Mouse (Mus musculus) midbrain, embryonic 15.5 days (tissue): Measurements from ENCODE around the gene Mrpl20. TPM values are rescaled to one million over a fixed set of nuclear protein-coding genes. Genes with fewer than 3 reads are reported as not detected.

Experiments used
- ATAC-seq: fragments of 200-750 bp; cut with Nextera tagmentation; replicated peaks from 2 replicates; pipeline ENCODE4 v1.8.0; 2017; ENCODE audit warnings: moderate TSS enrichment
- H3K27ac ChIP-seq: fragments of 300-500 bp; sonication (generic); 2 replicates; pipeline ENCODE4 v1.5.1; 2015; ENCODE audit warnings: mild to moderate bottlenecking, inconsistent platforms
- H3K27me3 ChIP-seq: fragments of 300-500 bp; sonication (generic); replicated peaks from 2 replicates; pipeline ENCODE4 v1.6.1; 2015; ENCODE audit warnings: inconsistent platforms
- H3K36me3 ChIP-seq: fragments of 300-500 bp; sonication (generic); replicated peaks from 2 replicates; pipeline ENCODE4 v1.6.1; 2015; ENCODE audit warnings: inconsistent platforms
- H3K4me1 ChIP-seq: fragments of 300-500 bp; sonication (generic); 2 replicates; pipeline ENCODE4 v1.6.1; 2015; ENCODE audit warnings: inconsistent platforms
- H3K4me2 ChIP-seq: fragments of 300-500 bp; sonication (generic); 2 replicates; pipeline ENCODE4 v1.6.1; 2015; ENCODE audit warnings: inconsistent platforms, mild to moderate bottlenecking, moderate library complexity
- H3K4me3 ChIP-seq: fragments of 300-500 bp; sonication (generic); 2 replicates; pipeline ENCODE4 v1.5.1; 2015; ENCODE audit warnings: mild to moderate bottlenecking, inconsistent platforms
- H3K9ac ChIP-seq: fragments of 300-500 bp; sonication (generic); 2 replicates; pipeline ENCODE4 v1.6.1; 2015; ENCODE audit warnings: mild to moderate bottlenecking, inconsistent platforms
- H3K9me3 ChIP-seq: fragments of 300-500 bp; sonication (generic); 2 replicates; pipeline ENCODE4 v1.6.1; 2016; ENCODE audit warnings: inconsistent platforms
- WGBS: fragments of 180-500 bp; shearing (Covaris S2); methylation state at CpG from one replicate; pipeline ENCODE4 v1.1.7; 2015; ENCODE audit warnings: mixed read lengths; 5-methylcytosine and 5-hydroxymethylcytosine counted together
- microRNA-seq: library from miRNA; unstranded; fragments of <30 nt; microRNA quantifications from one replicate; pipeline ENCODE4, GENCODE M21; 2016
- polyA plus RNA-seq: library from polyadenylated mRNA; unstranded; fragments of >200 nt; fragmentation: Nextera tagmentation; extraction: Ambion mirVana; gene quantifications from 2 replicates; pipeline ENCODE4 v1.2.1, GENCODE M21; 2015

Mrpl20 gene
- polyA plus RNA-seq, 1 experiment from 2014 or later: 242 TPM

- Histone ChIP-seq H3K9ac (no peak overlapping the region), H3K36me3 (peaks cover 9% of the 10 kb centered on the region; the same call in 1 of the 2 replicates), H3K4me3 (no peak overlapping the region), H3K27me3 (no peaks in the 10 kb centered on the region), H3K9me3 (no peaks in the 10 kb centered on the region), H3K27ac (no peak overlapping the region), H3K4me1 (peaks cover 54% of the 10 kb centered on the region), H3K4me2 (no peak overlapping the region)
- no peak for ATAC-seq
- 95% methylated on average over 3 of the region's 3 CpGs for WGBS
Observed at GRCm38 (mm10) chr4:155849792-155850451, 47.2 kb downstream of the Mrpl20 start.

GRCm38 (mm10) chr4:155851368-155851767 is 48.7 kb downstream of the Mrpl20 start:
- Histone ChIP-seq H3K27me3 (no peaks in the 10 kb centered on the region), H3K4me2 (no peak overlapping the region), H3K4me1 (peaks cover 47% of the 10 kb centered on the region), H3K9me3 (no peaks in the 10 kb centered on the region), H3K36me3 (peaks cover 23% of the 10 kb centered on the region), H3K9ac (no peak overlapping the region), H3K27ac (no peak overlapping the region), H3K4me3 (no peak overlapping the region)
- 95% methylated on average over 3 of the region's 3 CpGs for WGBS
- ATAC-seq: no peak

GRCm38 (mm10) chr4:155851951-155852411 is 49.3 kb downstream of the Mrpl20 start:
- Histone ChIP-seq H3K36me3 (peaks cover 29% of the 10 kb centered on the region), H3K9ac (no peak overlapping the region), H3K4me1 (peaks cover 41% of the 10 kb centered on the region), H3K4me2 (no peak overlapping the region), H3K4me3 (no peak overlapping the region), H3K9me3 (no peaks in the 10 kb centered on the region), H3K27me3 (no peaks in the 10 kb centered on the region), H3K27ac (no peak overlapping the region)
- 70% methylated on average over 2 of the region's 2 CpGs for WGBS
- ATAC-seq: no peak

- no peak overlapping the region for H3K27ac ChIP-seq
- H3K9me3 ChIP-seq: no peaks in the 10 kb centered on the region
- 88% methylated on average over 9 of the region's 9 CpGs for WGBS
- H3K36me3 ChIP-seq: peaks cover 38% of the 10 kb centered on the region
- no peak for ATAC-seq
- no peak overlapping the region for H3K9ac ChIP-seq
- H3K4me3 ChIP-seq: no peak overlapping the region
- H3K4me1 ChIP-seq: peaks cover 35% of the 10 kb centered on the region
- H3K27me3 ChIP-seq: no peaks in the 10 kb centered on the region
- H3K4me2 ChIP-seq: no peak overlapping the region
Observed at GRCm38 (mm10) chr4:155853421-155853820, 50.7 kb downstream of the Mrpl20 start.

GRCm38 (mm10) chr4:155854991-155855390 is 52.3 kb downstream of the Mrpl20 start:
- peaks cover 19% of the 10 kb centered on the region for H3K4me1 ChIP-seq
- no peaks in the 10 kb centered on the region for H3K9me3 ChIP-seq
- ATAC-seq: no peak
- H3K27ac ChIP-seq: no peak overlapping the region
- H3K36me3 ChIP-seq: peaks cover 41% of the 10 kb centered on the region
- 97% methylated on average over 12 of the region's 12 CpGs for WGBS
- H3K4me2 ChIP-seq: no peak overlapping the region
- H3K4me3 ChIP-seq: no peak overlapping the region
- H3K9ac ChIP-seq: no peak overlapping the region
- H3K27me3 ChIP-seq: no peaks in the 10 kb centered on the region

GRCm38 (mm10) chr4:155856071-155856470 is 53.4 kb downstream of the Mrpl20 start:
- peaks cover 8% of the 10 kb centered on the region; the same call in 1 of the 2 replicates for H3K4me1 ChIP-seq
- ATAC-seq: no peak
- no peak overlapping the region for H3K27ac ChIP-seq
- H3K9me3 ChIP-seq: no peaks in the 10 kb centered on the region
- WGBS: 93% methylated on average over 12 of the region's 12 CpGs
- H3K9ac ChIP-seq: no peak overlapping the region
- H3K36me3 ChIP-seq: peaks cover 41% of the 10 kb centered on the region
- no peak overlapping the region for H3K4me3 ChIP-seq
- H3K4me2 ChIP-seq: no peak overlapping the region
- no peaks in the 10 kb centered on the region for H3K27me3 ChIP-seq

- Histone ChIP-seq H3K4me1 (0 out of 2 replicates have a peak, but pooled peaks cover 2% of the 10 kb centered on the region), H3K4me2 (no peak overlapping the region), H3K4me3 (no peak overlapping the region), H3K9ac (no peak overlapping the region), H3K9me3 (no peaks in the 10 kb centered on the region), H3K27me3 (no peaks in the 10 kb centered on the region), H3K36me3 (peaks cover 41% of the 10 kb centered on the region), H3K27ac (no peak overlapping the region)
- no peak for ATAC-seq
- WGBS: 90% methylated on average over 3 of the region's 3 CpGs
Observed at GRCm38 (mm10) chr4:155856881-155857280, 54.2 kb downstream of the Mrpl20 start.

- ATAC-seq: no peak
- Histone ChIP-seq H3K9me3 (no peaks in the 10 kb centered on the region), H3K4me1 (no peaks in the 10 kb centered on the region), H3K27ac (no peak overlapping the region), H3K36me3 (peaks cover 38% of the 10 kb centered on the region), H3K4me3 (no peak overlapping the region), H3K27me3 (no peaks in the 10 kb centered on the region), H3K9ac (no peak overlapping the region), H3K4me2 (no peak overlapping the region)
- 31% methylated on average over 13 of the region's 13 CpGs for WGBS
Observed at GRCm38 (mm10) chr4:155859318-155859717, 56.6 kb downstream of the Mrpl20 start.

Small RNAs within 50 kb of the gene (microRNA-seq; reads per million reads assigned to microRNA genes)
- not detected for gene Gm27743

Other genes starting within 250 kb of the Mrpl20 start
- gene Nadk, start 240.5 kb upstream of the Mrpl20 start, polyA plus RNA-seq: 82.9 and 88.7 TPM in 2 replicates
- gene Slc35e2, start 201.5 kb upstream of the Mrpl20 start, polyA plus RNA-seq: 15.3 and 17.5 TPM in 2 replicates
- gene Cdk11b, start 178.0 kb upstream of the Mrpl20 start, polyA plus RNA-seq: 54.6 and 56.2 TPM in 2 replicates
- gene Gm10563, start 157.5 kb upstream of the Mrpl20 start, polyA plus RNA-seq: not detected in 2 replicates
- gene Mmp23, start 149.5 kb upstream of the Mrpl20 start, polyA plus RNA-seq: 3.8 and 5.5 TPM in 2 replicates
- 61.0 and 62.1 TPM in 2 replicates for gene Mib2, start 133.7 kb upstream of the Mrpl20 start, polyA plus RNA-seq
- gene Fndc10, start 108.5 kb upstream of the Mrpl20 start, polyA plus RNA-seq: 15.7 and 17.1 TPM in 2 replicates
- gene Ssu72, start 98.1 kb upstream of the Mrpl20 start, polyA plus RNA-seq: 151 and 155 TPM in 2 replicates
- 24.8 and 24.9 TPM in 2 replicates for gene Tmem240, start 68.1 kb upstream of the Mrpl20 start, polyA plus RNA-seq
- gene Atad3a, start 41.8 kb upstream of the Mrpl20 start, polyA plus RNA-seq: 93.4 and 99.2 TPM in 2 replicates
- 31.5 and 33.5 TPM in 2 replicates for gene Vwa1, start 28.2 kb upstream of the Mrpl20 start, polyA plus RNA-seq
- gene Tmem88b, start 17.0 kb upstream of the Mrpl20 start, polyA plus RNA-seq: 0.93 and 1.2 TPM in 2 replicates
- gene Ankrd65, start 12.4 kb upstream of the Mrpl20 start, polyA plus RNA-seq: not detected in 2 replicates
- gene Ccnl2, start 9.6 kb downstream of the Mrpl20 start, polyA plus RNA-seq: 155 and 164 TPM in 2 replicates
- 128 and 129 TPM in 2 replicates for gene Aurkaip1, start 28.4 kb downstream of the Mrpl20 start, polyA plus RNA-seq
- 23.4 and 32.6 TPM in 2 replicates for gene Mxra8, start 36.8 kb downstream of the Mrpl20 start, polyA plus RNA-seq
- gene Dvl1, start 44.5 kb downstream of the Mrpl20 start, polyA plus RNA-seq: 30.9 and 37.0 TPM in 2 replicates
- 0.61 and 0.72 TPM in 2 replicates for gene Tas1r3, start 60.5 kb downstream of the Mrpl20 start, polyA plus RNA-seq
- 28.1 and 29.1 TPM in 2 replicates for gene Cptp, start 66.6 kb downstream of the Mrpl20 start, polyA plus RNA-seq
- gene Ints11, start 66.7 kb downstream of the Mrpl20 start, polyA plus RNA-seq: 80.6 and 83.6 TPM in 2 replicates
- gene Pusl1, start 88.9 kb downstream of the Mrpl20 start, polyA plus RNA-seq: 60.1 and 66.6 TPM in 2 replicates
- 88.3 and 89.8 TPM in 2 replicates for gene Acap3, start 88.9 kb downstream of the Mrpl20 start, polyA plus RNA-seq
- gene Ube2j2, start 141.0 kb downstream of the Mrpl20 start, polyA plus RNA-seq: 115 and 118 TPM in 2 replicates
- gene C1qtnf12, start 159.4 kb downstream of the Mrpl20 start, polyA plus RNA-seq: 6.8 and 9.5 TPM in 2 replicates
- 38.5 and 38.9 TPM in 2 replicates for gene B3galt6, start 189.8 kb downstream of the Mrpl20 start, polyA plus RNA-seq
- gene Sdf4, start 190.0 kb downstream of the Mrpl20 start, polyA plus RNA-seq: 113 and 118 TPM in 2 replicates
- gene Tnfrsf4, start 211.0 kb downstream of the Mrpl20 start, polyA plus RNA-seq: 0.56 and 0.83 TPM in 2 replicates
- gene Tnfrsf18, start 223.3 kb downstream of the Mrpl20 start, polyA plus RNA-seq: 3.2 and 3.6 TPM in 2 replicates